Mouse (Mus musculus): ENCODE results near the gene Chsy1.

GRCm38 (mm10) chr7:66180711-66181365 lies 71.5 kb downstream of the Chsy1 start:
- no peak for TF ChIP-seq CTCF (IDR thresholded peaks at IDR 0.05; ENCODE audit: low read depth)
- no peak for TF ChIP-seq EP300 (optimal IDR thresholded peaks at IDR 0.05)

Data from stomach, postnatal 0 days (tissue).